Mouse (Mus musculus) bone marrow, adult 2 months (tissue): ENCODE results near the gene Spopl.

Experiments used
- CTCF ChIP-seq: fragments of 200-500 bp; IDR thresholded peaks from 2 replicates; pipeline ENCODE4 v1.5.1; 2011; ENCODE audit warnings: low read length, control low read depth; ENCODE audit not compliant: control insufficient read depth, insufficient read depth
- POLR2A ChIP-seq: fragments of 200-500 bp; IDR thresholded peaks from 2 replicates; pipeline ENCODE4 v1.6.1; 2011; ENCODE audit warnings: low read depth, mild to moderate bottlenecking, control low read depth, low read length, borderline replicate concordance; ENCODE audit not compliant: control insufficient read depth

GRCm38 (mm10) chr2:23617989-23618388 is 46.1 kb upstream of the Spopl start:
- TF ChIP-seq CTCF (no peak), POLR2A (no peak)
